Mouse (Mus musculus) adrenal gland, adult 2 months (tissue): ENCODE measurements around the gene Il10rb. TPM values are rescaled to one million over a fixed set of nuclear protein-coding genes. Genes with fewer than 3 reads are reported as not detected.
A peak's percentile ranks its signal among the peaks of the same experiment; 100 is the strongest.
"Not testable (repeated sequence)": the region's sequence is repeated elsewhere in the genome, so short reads cannot be mapped to it uniquely, and the experiment has no call there.

Source experiments
- DNase-seq: peaks from one replicate; pipeline ENCODE4 v3.0.0; 2021
- polyA plus RNA-seq: library from polyadenylated mRNA; depleted of rRNA; stranded (reverse); fragments of >200 nt; gene quantifications from 2 replicates; pipeline ENCODE4 v1.2.3, GENCODE M21; 2012
- total RNA-seq, 2 experiments: library from RNA; stranded (reverse); gene quantifications; 2 replicates each; pipeline ENCODE4 v1.2.3; 2021

The Il10rb gene
- total and polyA plus RNA-seq, 3 experiments: 107 to 258 (median 255) TPM

GRCm38 (mm10) chr16:91416357-91416756, 10.4 kb downstream of the Il10rb start:
- DNase-seq: peak; percentile 45

- DNase-seq: peak; percentile 70
Observed at GRCm38 (mm10) chr16:91416938-91417337, 11.0 kb downstream of the Il10rb start.

DNA sequence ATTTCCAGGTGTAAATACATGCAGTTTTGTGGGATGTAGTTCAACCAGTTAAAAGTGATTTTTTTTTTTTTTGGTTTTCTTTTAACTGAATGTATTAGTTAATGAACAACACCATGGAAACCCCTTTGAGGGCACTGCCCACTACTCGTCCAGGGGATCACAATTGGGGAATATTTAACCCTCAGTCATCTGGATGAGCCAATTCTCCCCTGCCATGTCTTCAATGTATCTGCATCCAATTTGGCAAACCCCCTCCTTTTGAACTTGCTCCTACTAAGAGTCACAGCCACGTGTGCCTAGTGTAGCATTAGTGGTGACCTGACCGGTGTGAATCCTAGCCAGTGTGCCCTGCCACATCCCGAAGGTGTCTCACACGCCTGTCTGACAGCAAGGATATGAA, 12.6 kb downstream of the Il10rb start:
- no peak for DNase-seq

DNA sequence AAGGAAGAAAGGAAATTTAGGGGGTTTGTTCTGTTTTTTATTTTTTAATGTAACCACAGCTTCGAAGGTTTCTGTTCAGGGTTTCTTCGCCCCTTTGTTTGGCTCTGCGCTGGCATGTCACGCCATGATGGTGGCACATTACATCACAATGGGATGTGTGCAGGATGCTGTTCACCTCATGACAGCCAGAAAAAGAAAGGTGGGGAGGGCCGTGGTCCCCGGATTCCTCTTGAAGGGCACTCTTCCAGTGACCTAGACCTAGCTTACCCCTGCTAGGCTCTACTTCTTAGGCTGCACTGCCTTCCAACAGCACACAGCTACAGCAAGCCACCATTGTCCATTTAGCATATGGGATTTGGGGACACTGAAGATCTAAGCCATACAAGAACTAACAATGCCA, 19.9 kb downstream of the Il10rb start:
- no peak for DNase-seq

DNA sequence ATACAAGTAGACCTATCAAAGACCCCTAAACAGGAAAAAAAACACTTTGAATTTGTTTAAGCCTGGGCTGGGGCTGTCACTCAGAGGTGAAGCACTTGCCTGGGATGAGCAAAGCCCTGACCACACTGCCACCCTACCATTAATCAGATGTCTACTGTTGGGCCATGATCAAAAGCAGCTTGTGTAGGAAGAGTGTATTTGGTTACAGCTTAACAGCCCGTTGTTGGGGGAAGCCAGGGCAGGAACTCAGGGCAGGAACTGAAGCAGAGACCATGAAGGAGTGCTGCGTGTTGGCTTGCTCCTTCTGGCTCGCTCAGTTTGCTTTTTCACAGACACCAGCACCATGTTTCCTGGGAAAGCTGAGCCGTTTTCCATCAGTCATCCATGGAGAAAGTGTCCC, 20.6 kb downstream of the Il10rb start:
- DNase-seq: no peak

GRCm38 (mm10) chr16:91427461-91427860, 21.5 kb downstream of the Il10rb start:
- peak; percentile 40 for DNase-seq

- peak; percentile 70 for DNase-seq
Observed at GRCm38 (mm10) chr16:91428259-91428865, 22.4 kb downstream of the Il10rb start.

- DNase-seq: no peak
Observed at GRCm38 (mm10) chr16:91432720-91433328, 26.9 kb downstream of the Il10rb start.

DNA sequence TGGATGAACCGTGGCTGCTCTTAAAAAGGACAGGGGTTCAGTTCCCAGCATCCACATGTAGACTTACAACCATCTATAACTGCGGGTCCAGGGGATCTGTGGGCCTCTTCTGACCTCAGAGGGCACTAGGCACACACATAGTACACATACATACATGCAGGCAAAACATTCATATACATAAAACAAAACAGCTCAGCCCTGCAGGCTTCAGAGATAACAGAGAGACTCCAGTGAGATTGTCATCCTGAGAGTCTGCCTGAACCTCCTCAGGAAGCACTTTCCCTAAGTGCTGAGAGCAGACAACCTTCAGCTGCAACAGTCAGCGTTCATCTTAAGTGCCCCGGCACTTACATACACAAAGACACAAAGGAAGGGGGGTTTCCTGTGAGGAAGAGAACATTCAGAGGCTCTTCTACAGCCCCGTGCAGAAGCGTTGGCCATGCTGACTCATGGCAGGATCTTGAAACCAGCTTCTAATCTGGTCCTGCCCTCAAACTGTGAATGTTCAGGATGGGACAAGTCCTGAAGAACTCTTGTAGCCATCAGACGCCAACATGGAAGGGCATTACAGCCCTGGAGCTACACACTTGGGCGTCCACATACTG, 27.5 kb downstream of the Il10rb start:
- DNase-seq: no peak

DNA sequence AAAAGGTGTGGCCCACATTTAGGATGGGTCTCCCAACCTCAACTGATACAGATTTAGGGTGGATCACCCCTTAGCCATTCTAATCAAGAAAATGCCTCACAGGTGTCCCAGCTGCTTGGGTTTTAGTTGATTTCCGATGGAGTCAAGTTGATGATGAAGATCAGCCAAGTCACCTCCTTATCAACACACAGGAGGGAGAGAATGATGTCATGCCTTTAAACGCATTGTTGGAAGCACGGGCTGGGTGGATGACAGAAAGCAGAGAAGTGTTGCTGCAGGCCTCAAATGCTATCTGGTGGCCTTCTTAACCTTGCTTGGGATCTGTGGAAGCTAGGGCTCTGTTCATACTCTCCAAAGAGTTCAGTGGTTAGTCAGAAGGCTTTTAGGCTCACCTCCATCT, 28.2 kb downstream of the Il10rb start:
- no peak for DNase-seq

DNA sequence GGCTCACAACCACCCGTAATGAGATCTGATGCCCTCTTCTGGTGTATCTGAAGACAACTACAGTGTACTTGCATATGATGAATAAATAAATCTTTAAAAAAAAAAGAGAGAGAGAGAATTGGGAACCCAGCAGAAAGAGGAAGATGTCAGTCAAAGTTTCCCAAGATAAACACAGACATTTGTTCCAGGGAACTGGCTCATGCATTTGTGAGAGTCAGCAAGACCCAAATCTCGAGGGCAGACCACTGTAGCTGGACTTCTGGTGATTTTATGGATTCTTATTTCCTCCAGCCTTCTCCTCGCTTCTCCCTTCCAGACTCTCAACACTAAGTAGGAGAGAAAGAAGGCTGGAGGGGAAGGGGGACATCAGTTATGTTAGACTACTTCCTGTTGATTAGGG, 32.1 kb downstream of the Il10rb start:
- DNase-seq: no peak

GRCm38 (mm10) chr16:91438599-91438998, 32.6 kb downstream of the Il10rb start:
- DNase-seq: not testable (repeated sequence)

- peak; percentile 78 for DNase-seq
Observed at GRCm38 (mm10) chr16:91441366-91441765, 35.4 kb downstream of the Il10rb start.

DNA sequence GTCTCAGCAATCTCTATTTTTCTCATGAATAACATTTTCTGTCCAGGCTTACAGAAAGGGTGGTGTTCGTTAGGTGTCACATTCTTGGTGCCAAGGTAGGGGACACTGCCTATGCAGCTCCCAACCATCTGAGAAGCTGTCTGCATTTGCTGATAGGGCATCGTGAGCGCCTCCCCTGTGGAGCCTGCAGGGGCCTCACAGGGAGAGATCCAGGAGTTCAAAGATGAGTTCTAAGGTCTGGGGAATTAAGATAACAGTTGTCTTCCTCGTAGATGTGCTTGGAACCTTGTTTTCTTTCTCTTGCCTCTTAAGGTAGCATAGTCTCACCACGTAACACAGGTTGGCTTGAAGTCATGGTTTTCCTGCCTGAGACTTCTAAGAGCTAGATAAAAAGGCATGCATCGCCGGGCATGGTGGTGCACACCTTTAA, 35.9 kb downstream of the Il10rb start:
- DNase-seq: no peak

DNA sequence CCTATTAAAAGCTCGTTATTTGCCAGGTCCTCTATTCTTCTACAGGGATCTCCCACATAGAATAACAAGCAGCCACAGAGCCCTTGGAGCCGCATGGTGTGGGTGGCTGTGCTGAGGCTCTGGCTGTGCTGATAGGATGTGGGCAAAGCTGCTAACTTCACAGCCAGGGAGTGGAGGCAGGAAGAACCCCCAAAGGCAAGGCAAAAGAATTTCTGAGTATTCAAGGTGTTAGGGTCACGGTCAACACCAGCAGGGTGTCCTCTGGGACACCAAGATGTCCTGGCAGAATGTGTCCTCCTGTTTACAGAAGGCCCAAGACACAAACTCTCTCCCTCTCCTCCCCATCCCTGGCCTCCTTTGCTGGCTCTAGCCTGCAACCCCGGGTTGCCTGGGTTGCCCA, 36.5 kb downstream of the Il10rb start:
- DNase-seq: no peak

- no peak for DNase-seq
Observed at GRCm38 (mm10) chr16:91443211-91443611, 37.2 kb downstream of the Il10rb start.

- no peak for DNase-seq
Observed at GRCm38 (mm10) chr16:91444847-91445246, 38.9 kb downstream of the Il10rb start.

DNA sequence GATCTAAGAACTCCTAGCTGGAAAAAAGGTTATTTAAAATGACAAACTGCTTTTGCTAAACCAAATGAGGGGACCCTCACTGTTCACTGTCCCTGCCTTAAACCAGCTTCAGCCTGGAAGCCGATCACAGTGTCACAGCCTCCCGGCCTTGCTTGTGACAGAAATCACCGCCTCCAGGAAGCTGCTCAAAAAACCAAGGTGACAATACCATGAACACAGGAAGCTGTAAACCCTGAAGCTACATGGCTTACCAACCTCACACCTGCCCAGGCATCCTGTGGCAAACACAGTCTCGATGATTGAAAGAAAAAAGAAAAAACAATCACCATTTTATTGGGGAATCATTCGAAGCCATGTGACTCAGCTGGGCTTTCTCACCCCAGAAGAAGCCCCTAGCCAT, 39.6 kb downstream of the Il10rb start:
- DNase-seq: no peak

GRCm38 (mm10) chr16:91446778-91447511, 41.0 kb downstream of the Il10rb start:
- no peak for DNase-seq

DNA sequence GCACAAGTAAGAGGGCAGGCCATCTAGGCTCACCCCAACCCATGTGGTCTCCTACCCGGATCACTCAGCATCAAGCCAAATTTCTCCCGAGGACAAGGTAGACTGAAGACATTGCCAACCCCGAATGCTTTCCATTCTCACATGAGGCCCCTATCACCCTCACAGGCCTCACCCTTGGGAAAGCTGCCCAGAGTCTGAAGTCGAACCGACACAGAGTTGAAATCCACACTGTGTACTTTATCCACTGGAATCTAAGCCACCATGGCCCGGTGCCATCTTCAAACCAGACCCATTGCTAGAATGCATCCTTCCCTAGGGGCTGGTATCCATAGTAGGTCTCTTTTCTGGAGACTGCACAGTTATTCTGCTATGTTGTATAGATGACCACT, 41.5 kb downstream of the Il10rb start:
- DNase-seq: no peak

- no peak for DNase-seq
Observed at GRCm38 (mm10) chr16:91448088-91448487, 42.1 kb downstream of the Il10rb start.

GRCm38 (mm10) chr16:91448895-91449294, 42.9 kb downstream of the Il10rb start:
- DNase-seq: no peak
